Mouse (Mus musculus): ENCODE data around the gene Eif2s1.

GRCm38 (mm10) chr12:78911707-78912417 is 50.2 kb downstream of the Eif2s1 start:
- no peak for TF ChIP-seq CTCF (IDR thresholded peaks at IDR 0.05; ENCODE audit: extremely low read depth, insufficient read depth, insufficient read length, insufficient replicate concordance)
- TF ChIP-seq POLR2A (IDR thresholded peaks at IDR 0.05; ENCODE audit: low read depth, low read length) = no peak
